Mouse (Mus musculus) CD4-positive, CD25-positive, alpha-beta regulatory T cell, adult 4 months (primary cell): ENCODE results near the gene Mettl5. TPM values are rescaled to one million over a fixed set of nuclear protein-coding genes. Genes with fewer than 3 reads are reported as not detected.

ENCODE experiments used
- ATAC-seq: one replicate; pipeline ENCODE4 v1.8.0; 2017
- polyA plus RNA-seq, 2 experiments: library from polyadenylated mRNA; unstranded; fragments of 100-300 nt; shearing (Covaris generic); gene quantifications; one replicate each; pipeline ENCODE4 v1.2.1; 2017

The Mettl5 gene
- polyA plus RNA-seq, 2 experiments from 2014 or later: 73.1 to 75.3 TPM

DNA sequence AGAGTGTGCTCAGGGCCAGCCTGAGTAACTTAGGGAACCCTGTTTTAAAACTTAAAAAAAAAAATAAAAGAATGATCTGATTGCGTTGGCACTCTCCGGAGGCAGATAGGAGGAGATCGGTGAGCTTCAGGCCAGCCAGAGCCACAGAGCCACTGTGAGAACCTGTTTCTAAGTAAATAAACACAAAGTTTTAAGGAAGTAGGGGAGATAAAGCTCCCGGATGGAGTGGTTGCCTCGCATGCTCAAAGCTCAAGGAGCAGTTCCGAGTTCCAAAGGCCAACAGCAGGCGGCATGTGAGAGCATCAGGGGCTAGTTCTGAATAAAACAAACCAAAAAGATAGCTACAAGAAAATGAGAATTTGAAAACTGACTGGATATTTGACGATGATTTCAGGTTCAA is 29.0 kb downstream of the Mettl5 start:
- ATAC-seq: no peak

DNA sequence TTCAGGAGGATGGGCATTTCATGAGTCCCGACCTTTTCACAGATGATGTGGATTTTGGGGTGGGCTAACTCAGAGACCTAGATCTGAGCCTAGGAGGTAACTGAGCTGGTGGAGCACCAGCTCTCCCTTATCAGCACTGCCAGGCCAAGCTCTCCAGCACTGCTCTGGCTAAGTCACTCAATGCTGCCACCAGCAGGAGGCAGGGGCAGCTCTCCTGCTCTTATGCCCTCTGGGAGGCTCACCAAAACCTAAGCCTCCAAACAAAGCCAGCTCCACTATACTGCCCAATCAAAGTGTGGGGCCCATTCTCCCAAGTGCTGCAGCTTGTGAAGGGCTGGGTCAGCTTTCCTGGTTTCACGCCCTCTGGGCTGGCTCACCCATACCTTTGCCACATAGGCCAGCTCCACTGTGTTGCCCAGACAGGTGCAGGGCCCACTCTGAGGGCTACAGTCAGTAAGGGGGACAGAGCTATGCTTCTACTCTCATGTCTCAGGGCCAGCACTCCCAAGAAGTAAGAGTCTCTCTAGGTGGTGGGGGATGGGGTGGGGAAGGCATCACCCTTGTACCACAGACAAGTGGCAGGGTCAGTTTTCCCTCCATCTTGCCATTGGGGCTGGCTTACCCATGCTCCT is 33.9 kb downstream of the Mettl5 start:
- no peak for ATAC-seq

GRCm38 (mm10) chr2:69849215-69849614 is 36.2 kb downstream of the Mettl5 start:
- no peak for ATAC-seq

DNA sequence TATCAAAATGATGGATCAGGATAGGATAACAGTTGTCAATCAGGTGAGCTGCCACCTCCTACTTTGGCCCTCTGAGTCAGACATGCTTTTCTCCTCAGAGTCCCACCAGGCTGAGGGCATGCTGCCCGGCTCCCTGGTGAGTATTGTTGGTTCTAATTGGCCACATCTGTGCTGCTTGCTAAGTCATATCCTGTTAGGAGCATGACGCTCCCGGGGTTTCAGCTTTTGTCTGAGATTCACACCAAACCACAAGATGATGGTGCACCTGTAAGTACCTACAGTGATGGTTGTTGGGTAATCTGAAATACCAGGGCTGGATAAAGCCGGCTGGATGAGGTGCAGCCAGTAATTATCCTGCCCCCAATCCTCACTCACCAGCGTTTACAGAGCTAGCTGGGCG is 45.2 kb downstream of the Mettl5 start:
- ATAC-seq: no peak

DNA sequence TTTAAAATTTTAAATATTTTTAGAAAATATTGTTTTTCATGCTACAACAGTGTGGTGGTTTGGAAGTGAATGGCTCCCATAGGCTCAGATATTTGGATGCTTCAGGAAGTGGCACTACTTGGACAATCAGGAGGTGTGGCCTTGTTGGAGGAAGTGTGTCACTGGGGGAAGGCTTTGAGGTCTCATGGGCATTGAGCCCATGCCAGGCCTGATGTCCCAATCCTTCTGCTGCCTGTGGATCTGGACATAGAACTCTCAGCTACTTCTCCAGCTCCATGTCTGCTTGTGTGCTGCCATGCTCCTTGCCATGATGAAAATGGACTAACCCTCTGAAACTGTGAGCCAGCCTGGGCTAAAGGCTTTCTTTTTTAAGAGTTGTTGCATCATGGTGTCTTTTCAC is 46.7 kb downstream of the Mettl5 start:
- ATAC-seq: no peak

GRCm38 (mm10) chr2:69837996-69838395 is 47.4 kb downstream of the Mettl5 start:
- no peak for ATAC-seq

DNA sequence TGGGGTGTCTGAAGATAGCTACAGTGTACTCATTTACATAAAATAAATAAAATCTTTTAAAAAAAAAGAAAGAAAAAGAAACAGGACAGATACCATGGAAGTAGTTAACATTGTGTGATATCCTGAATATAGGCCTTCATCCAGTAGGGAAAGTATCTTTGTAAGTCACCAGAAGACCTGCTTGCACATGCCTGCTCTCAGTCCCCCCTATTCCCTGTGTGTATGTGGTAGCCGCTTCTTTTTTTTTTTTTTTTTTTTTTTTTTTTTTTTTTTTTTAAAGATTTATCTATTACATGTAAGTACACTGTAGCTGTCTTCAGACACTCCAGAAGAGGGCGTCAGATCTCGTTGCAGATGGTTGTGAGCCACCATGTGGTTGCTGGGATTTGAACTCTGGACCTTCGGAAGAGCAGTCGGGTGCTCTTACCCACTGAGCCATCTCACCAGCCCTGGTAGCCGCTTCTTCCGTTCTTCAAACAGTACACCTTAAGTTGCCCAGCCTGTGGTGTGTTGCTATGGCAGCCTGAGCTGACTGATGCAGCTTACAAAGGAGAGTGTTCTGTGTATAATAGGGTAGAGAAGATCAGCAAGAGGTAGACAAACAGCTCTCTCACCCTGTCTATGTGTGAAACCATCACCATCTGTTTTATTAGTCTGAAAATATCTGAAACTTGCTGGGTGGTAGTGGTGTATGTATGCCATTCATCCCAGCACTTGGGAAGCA is 48.0 kb downstream of the Mettl5 start:
- ATAC-seq: no peak

DNA sequence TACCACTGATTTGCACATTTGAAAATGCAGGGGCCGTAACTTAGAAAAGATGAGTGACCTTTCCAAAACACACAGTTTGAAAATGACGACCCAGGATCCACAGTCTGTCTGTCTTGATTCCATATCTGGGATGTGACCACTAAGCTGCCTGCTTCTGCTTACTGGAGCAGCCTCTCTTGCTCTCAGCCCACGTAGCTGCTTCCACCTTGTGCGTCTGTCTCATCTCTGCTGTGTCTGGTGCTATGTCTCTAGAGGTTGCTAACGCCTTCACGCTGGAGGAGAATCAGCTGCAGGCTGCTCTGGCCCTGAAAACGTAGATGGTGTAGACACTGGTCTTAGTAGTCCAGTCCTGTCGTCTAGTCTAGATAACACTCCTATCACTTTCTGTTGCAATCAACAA is 55.3 kb downstream of the Mettl5 start:
- no peak for ATAC-seq

- no peak for ATAC-seq
These were observed 55.7 kb downstream of the Mettl5 start for GRCm38 (mm10) chr2:69829680-69830079.

GRCm38 (mm10) chr2:69828031-69828430 is 57.4 kb downstream of the Mettl5 start:
- no peak for ATAC-seq

GRCm38 (mm10) chr2:69826380-69826779 is 59.0 kb downstream of the Mettl5 start:
- ATAC-seq: no peak

DNA sequence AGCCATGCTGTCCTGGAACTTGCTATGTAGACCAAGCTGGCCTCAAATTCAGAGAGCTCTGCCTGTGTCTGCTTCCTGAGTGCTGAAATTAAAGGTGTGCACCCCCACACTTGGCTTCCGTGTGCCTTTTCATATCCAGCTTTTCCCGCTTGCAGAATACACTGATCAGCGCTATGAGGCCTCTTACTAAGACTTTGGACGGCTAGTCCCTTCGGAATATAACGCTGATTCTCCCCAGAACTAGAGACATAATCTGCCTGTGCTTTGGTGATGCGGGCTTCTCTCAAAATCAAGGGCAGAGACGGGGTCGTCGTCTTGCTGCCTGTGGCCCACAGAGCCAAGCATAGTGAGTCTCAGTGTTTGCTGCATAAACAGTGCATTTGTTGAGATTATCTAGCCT is 59.5 kb downstream of the Mettl5 start:
- ATAC-seq: no peak

GRCm38 (mm10) chr2:69823129-69823677 is 62.2 kb downstream of the Mettl5 start:
- no peak for ATAC-seq

GRCm38 (mm10) chr2:69822361-69823128 is 62.9 kb downstream of the Mettl5 start:
- ATAC-seq: no peak

GRCm38 (mm10) chr2:69821711-69822110 is 63.7 kb downstream of the Mettl5 start, which contains the start of gene Klhl23:
Gene Klhl23, plus strand, starts transcription at chr2:69821944.
- ATAC-seq: no peak

Other genes starting within 250 kb of the Mettl5 start
- gene Bbs5, start 238.4 kb downstream of the Mettl5 start, polyA plus RNA-seq: 1 to 10 TPM in 1 of 2 experiments, under 1 TPM in 1; 0.91 to 2.3 TPM
- gene Klhl41, start 215.5 kb downstream of the Mettl5 start, polyA plus RNA-seq: under 1 TPM in 1 of 2 experiments, not detected in 1; 0.12 TPM
- 10 to 100 TPM in 1 of 2 experiments, 1 to 10 TPM in 1; 9.4 to 13.8 TPM for gene Fastkd1, start 172.1 kb downstream of the Mettl5 start, polyA plus RNA-seq
- 100 to 1,000 TPM; 138 to 192 TPM for gene Ppig, start 163.1 kb downstream of the Mettl5 start, polyA plus RNA-seq
- 1 to 10 TPM; 4.2 to 5.7 TPM for gene Ccdc173, start 96.0 kb downstream of the Mettl5 start, polyA plus RNA-seq
- gene Phospho2, start 96.0 kb downstream of the Mettl5 start, polyA plus RNA-seq: 10 to 100 TPM; 44.9 to 47.3 TPM
- gene Klhl23, start 63.7 kb downstream of the Mettl5 start, polyA plus RNA-seq: under 1 TPM in 1 of 2 experiments, not detected in 1; 0.20 TPM
- gene Ssb, start 24.1 kb downstream of the Mettl5 start, polyA plus RNA-seq: 100 to 1,000 TPM; 232 to 274 TPM
- 10 to 100 TPM; 11.7 to 16.1 TPM for gene Ubr3, start 11.6 kb upstream of the Mettl5 start, polyA plus RNA-seq
- gene Myo3b, start 153.5 kb upstream of the Mettl5 start, polyA plus RNA-seq: 10 to 100 TPM; 13.7 to 14.7 TPM